Mouse (Mus musculus): ENCODE measurements at regions not wholly inside any gene's neighbourhood (a gene's known extent, or its start where the extent isn't known, plus 50 kb on each side); places are given as distances from the start of the nearest gene placed in this dataset.

DNA sequence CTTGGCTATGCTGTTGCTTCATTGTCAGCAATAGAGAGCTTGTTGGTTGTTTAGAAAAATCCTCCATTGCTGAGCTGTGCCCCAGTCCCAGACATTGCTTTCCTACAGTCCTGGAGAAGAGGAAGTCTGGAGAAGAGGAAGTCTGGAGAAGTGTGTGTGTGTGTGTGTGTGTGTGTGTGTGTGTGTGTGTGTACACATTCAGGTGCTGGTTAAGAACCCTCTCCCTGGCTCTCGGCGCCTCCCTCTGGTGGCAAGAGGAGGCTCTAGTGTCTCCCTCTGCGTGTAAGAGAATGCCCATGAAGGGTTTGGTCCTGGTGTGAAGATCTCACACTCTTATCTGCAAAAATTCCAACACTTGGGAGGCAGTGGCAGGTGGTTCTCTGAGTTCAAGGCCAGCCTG is 51.2 kb upstream of the Zfp423 start:
- TF ChIP-seq POLR2A (IDR thresholded peaks at IDR 0.05; ENCODE audit: extremely low read depth, insufficient read depth, low read length) (no peak), CTCF (IDR thresholded peaks at IDR 0.05; ENCODE audit: low read depth, low read length) (peak; percentile 58)

All from liver, adult 2 months (tissue).